Mouse (Mus musculus): ENCODE data around the gene Bdkrb2.

DNA sequence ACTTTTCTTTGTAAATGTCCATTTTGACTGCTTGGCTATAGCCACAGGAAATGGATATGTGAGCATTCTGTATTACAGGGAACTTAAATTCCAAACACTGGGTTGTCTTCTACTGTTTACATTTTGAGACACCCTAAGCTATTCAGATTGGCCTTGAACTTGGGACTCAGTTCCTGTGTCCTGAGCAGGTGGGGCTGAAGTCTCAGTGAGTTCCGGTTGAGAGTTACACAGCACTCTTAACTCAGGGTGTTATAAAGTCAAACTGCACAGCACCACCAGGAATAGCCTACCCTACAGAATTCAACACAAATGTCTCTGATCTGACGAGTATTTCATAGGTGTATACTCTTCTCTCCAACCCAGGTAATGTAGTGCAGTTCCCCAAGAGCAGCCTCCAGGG lies 48.0 kb downstream of the Bdkrb2 start:
- no peak for TF ChIP-seq POLR2A (IDR thresholded peaks at IDR 0.05; ENCODE audit: low read depth, low read length)
- TF ChIP-seq CTCF (IDR thresholded peaks at IDR 0.05; ENCODE audit: extremely low read depth, insufficient read length, insufficient replicate concordance, low read depth, low read length): no peak

Data from small intestine, adult 2 months (tissue).